Mouse (Mus musculus): ENCODE measurements around the gene Cdk9.
A peak's percentile ranks its signal among the peaks of the same experiment; 100 is the strongest.

Cdk9 gene

DNA sequence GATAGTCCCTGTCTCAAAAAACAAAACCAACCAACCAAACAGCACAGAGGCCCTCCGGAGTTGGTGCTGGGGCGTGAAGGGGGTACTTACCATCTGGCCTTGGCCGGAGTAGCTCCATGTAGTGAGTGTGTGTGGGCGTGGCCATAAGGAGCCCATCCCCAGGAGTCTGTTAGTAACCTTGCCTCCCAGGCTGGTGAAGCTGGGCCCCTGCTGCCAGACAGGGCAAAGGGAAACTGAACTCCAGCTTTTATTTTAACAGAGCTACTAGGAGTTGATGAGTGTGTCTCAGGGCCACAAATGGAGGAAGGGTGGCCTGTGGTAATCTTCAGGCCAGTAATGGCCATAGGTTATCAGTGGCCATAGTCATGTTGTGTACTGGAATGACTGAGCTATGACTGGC is 21.6 kb upstream of the Cdk9 start:
- no peak for DNase-seq (ENCODE audit: low spot score in 2 of 2)

DNA sequence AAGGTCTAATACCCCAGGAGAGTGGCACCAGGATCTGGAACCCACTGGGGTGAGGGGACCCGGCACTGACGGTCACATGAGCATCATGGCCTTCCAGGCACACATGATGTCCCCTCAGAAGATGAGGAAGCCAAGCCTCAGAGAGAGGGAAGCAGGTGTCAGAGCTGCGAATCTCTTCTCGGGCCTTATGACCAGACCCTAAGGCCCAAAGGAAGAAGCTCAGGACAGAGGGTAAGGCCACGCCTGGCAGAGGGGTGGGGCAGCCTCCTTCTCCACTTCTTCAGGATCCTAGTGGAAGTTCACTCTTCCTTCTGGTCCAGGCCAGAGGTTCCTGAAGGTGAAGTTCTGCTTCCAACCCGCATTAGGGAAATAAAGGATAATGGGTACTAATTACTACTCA is 19.8 kb upstream of the Cdk9 start:
- no peak for DNase-seq (ENCODE audit: low spot score in 2 of 2)

DNA sequence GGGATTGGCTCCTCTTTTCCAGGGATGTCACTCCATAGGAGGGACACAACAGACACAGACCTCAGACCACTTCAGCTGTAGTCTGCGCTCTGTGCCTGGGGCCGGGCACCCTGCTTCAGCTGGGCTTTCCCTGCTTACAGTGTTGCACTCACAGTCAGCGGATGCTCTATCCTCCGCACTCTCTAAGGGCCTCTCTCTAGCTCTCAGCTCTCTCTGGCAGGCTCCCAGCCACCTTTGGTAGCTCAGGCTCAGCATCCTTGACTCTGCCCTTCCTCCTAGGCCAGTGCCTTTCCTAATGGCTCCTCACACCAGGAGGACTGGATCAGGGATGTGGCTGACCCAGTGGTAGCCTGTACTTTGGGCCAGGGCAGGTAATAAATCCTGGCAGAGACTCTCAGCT is 19.0 kb upstream of the Cdk9 start:
- DNase-seq (ENCODE audit: low spot score in 2 of 2), result no peak

DNA sequence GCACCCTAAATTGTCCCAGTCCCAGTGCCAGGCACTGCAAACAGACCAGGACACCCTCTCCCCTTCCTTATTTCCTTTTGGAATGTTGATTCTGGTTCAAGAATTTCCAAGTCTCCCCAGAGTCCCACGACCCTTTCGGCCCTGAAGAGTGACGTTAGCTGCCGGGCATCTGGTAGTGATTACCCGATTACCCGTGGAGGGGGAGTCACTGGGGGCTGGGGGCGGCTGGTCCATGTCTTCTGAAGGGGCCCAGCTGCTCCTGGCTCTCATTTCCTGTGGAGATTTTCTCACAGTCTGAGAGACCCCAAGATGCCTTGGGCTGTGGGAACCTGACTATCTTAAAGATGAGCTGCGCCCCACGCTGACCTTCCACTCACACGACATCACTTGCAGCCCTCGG is 18.0 kb upstream of the Cdk9 start:
- no peak for DNase-seq (ENCODE audit: low spot score in 2 of 2)

DNA sequence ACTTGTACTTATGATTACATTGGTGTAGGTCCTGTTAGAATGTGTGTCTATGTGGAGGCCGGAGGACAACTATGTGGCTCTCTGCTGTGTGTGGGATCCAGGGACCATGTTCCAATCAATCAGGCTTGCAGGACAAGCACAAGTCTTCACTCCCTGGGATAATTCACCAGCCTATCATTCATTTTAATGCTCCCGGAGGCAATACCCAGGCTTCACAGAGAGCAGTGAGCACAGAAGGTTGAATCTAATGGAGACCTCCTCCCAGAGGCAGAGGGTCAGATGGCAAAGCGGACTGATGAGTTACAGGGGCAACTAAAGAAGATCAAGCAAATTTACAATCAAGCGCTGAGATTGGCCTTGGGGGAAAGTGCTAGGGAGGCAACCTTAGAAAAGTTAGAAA is 16.7 kb upstream of the Cdk9 start:
- DNase-seq (ENCODE audit: low spot score in 2 of 2), result no peak

- no peak for DNase-seq (ENCODE audit: low spot score in 2 of 2)
These were observed 15.6 kb upstream of the Cdk9 start for GRCm38 (mm10) chr2:32728463-32728862.

- DNase-seq (ENCODE audit: low spot score in 2 of 2), result peak; percentile 81 to 85
These were observed 14.6 kb upstream of the Cdk9 start for GRCm38 (mm10) chr2:32727435-32727834.

- no peak for DNase-seq (ENCODE audit: low spot score in 2 of 2)
These were observed 12.2 kb upstream of the Cdk9 start for GRCm38 (mm10) chr2:32724832-32725790.

DNA sequence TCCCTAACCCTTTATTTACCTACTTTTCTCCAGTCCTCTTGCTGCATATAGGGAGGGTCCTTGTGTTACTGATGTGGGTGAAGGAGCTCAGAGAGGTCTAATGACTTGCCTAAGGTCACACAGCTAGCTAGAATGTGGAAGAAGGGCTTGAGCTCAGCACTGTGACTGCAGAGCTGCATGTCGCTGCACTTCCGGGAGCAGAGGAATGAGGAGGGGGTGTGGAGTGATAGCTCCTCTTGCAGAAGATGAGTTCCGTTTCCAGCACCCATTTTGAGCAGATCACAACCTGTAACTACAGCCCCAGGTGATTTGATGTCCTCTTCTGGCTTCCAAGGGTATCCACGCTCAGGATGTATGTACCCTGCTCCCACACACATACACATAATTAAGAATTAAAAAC is 11.3 kb upstream of the Cdk9 start:
- no peak for DNase-seq (ENCODE audit: low spot score in 2 of 2)

DNA sequence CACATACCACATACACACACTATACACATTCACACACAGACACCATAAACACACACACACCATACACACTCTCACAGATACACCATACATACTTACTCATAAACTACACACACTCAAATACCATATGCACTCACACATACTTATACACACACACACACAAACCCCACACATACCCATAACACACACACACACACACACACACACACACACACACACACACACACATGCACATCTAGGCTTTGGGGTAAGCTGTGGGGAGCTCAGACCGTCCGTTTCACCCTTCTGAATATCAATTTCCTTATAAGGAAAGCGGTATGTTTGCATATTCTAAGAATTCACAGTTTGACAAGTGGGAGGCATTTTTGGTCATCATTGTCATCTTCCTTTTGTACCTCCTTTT is 9.7 kb upstream of the Cdk9 start:
- no peak for DNase-seq (ENCODE audit: low spot score in 2 of 2)

DNA sequence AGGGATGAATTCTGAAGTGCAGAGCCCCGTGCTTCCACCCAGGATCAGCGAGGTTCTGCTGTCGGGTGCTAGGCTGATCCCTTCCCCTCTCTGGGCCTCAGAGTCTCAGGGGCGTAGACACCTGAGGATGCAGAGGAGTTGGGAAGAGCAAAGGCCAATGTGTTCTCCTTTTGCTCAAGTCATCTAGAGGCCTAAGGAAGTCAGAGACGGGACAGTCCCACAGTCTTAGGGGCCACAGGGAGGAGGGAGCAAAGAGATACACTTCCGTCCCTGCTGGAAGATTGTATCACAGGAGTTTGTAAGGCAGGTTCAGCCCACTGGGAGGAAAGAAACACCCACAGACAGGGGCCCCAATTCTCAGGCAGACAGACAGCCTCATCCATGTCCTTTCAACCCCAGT is 9.2 kb upstream of the Cdk9 start:
- DNase-seq (ENCODE audit: low spot score in 2 of 2), result no peak

DNA sequence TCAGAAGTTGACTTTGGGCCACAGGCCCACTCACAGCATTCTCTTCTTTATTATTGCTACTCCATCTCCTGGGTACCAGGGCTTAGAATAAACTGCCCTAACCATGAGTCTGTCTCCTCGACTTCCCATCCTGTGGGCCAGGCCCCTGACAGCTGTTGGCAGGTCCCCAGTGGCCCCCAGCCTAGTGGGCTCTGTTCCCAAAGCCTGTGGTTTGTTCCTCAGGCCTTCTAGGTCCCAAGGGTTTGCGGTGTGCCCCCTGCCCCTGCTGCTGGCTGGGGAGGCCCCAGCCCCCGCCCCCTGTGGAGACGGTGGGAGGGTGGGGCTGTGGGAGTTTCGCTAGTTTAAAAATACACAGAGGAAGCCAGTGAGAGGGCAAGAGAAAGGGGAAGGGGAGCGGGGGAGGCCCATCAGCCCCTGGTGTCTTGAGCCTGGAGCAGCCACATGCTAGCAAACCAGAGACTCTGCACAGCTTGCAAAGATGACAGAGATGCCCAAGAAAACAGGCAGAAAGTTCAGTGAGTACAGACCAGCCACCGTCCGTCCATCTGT is 7.9 kb upstream of the Cdk9 start, which contains the start of gene Sh2d3c:
Gene Sh2d3c, plus strand, starts transcription at position 375 of the 549 bp plus-strand sequence.
- DNase-seq (ENCODE audit: low spot score in 2 of 2), result no peak

DNA sequence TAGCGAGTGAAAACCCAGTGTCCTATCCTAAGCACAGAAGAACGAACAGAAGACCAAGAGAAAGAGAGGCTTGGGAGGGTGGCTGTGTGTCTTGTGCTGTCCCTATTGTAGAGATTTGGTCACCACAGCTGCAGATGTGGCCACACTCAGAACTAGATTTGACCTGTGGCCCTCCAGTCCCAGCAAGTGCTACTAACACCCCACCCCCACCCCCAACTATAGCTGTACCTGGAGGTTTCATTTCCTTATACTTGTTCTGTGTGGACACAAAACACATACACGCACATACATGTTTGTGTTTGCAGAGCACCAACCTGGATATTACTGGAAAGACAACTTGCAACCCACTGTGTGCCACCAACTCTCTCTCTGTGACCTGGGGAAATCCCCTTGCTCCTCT is 7.2 kb upstream of the Cdk9 start:
- no peak for DNase-seq (ENCODE audit: low spot score in 2 of 2)

- DNase-seq (ENCODE audit: low spot score in 2 of 2), result no peak
These were observed 5.9 kb upstream of the Cdk9 start for GRCm38 (mm10) chr2:32718761-32719160.

- no peak for DNase-seq (ENCODE audit: low spot score in 2 of 2)
These were observed 2.1 kb upstream of the Cdk9 start for GRCm38 (mm10) chr2:32714987-32715425.

GRCm38 (mm10) chr2:32714117-32714986 is 1.5 kb upstream of the Cdk9 start:
- DNase-seq (ENCODE audit: low spot score in 2 of 2), result no peak

DNA sequence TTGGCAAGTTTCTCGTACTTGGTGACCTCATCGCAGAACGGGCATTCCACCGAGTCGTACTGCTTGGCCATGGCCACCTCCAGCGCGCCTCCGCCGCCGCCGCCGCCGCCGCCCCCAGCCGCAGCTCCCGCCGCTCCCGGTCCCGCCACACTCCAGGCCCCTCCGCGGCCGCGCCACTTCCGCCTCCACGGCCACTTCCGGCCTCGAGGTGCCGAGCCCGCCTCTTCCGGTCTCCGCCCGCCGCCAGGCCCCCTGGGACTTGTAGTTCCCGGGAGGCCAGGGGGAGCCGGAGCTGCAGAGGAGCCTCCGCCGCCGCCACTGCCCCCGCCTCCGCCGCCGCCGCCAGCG is 316 bp downstream of the Cdk9 start:
- DNase-seq (ENCODE audit: low spot score in 2 of 2), result peak; percentile 90 to 91

GRCm38 (mm10) chr2:32712108-32712551 is 746 bp downstream of the Cdk9 start:
- peak in 1 of 2 experiments; percentile 39 for DNase-seq (ENCODE audit: low spot score in 2 of 2)

DNA sequence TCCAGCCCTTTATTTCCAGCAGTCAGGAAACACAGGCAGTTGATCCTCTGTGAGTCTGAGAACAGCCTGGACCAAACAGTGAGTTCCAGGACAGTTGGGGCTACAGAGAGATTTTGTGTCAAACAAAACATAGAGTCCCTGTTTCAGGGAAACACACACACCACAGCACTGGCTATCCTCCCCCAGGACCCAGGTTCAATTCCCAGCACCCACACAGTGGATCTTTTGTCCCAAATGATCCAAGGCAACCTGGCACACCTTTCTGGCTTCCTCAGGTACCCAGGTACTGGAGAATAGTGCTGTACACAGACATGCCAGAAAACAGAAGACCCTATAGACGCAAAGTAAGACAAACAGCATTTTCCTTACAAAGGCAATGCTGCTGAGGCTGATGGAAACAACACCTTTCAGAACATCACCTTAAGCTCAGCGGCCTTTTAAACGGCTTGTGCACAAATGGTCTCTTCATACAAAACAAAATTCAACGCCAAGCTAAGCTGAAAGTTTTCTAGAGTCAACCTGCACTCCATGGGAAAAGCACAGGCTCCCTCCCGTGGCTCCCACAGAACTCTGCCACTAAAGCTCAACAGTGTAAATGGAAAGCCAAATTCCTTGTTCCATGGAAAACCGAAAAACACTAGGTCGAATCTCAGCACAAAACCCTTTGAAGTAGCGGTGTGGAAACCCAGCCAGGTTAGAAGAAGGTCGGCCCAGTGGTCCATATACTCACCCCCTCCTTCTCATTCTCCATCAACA is 1.4 kb downstream of the Cdk9 start:
- DNase-seq (ENCODE audit: low spot score in 2 of 2), result no peak

DNA sequence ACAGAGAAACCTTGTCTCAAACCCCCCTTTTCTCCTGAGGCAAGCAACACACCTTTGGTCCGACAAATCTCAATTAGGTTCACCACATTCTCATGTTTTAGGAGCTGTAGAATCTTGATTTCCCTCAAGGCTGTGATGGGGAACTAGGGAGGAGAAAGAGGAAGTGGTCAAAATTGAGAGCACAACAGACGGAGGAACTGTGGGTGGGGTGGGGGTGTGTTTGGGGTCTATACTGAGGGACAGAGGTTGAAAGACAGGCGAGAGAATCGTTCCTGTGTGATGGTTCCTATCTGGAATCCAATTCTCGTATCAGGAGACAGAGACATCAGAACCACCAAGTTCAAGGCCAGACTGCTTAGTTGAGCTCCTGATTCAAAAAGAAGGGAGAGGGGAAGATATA is 2.5 kb downstream of the Cdk9 start:
- DNase-seq (ENCODE audit: low spot score in 2 of 2), result no peak

GRCm38 (mm10) chr2:32709521-32710137 is 3.2 kb downstream of the Cdk9 start:
- no peak for DNase-seq (ENCODE audit: low spot score in 2 of 2)

All from right cerebral cortex, adult 2 months (tissue).